Mouse (Mus musculus) left cerebral cortex, adult 2 months (tissue): ENCODE results near the gene Nipsnap3a. TPM values are rescaled to one million over a fixed set of nuclear protein-coding genes. Genes with fewer than 3 reads are reported as not detected.

ENCODE experiments used
- DNase-seq, 2 experiments: peaks; one replicate each; pipeline ENCODE4 v3.0.0; 2021 to 2022; ENCODE audit warnings: low spot score in 2 of 2, mixed read lengths in 1 of 2; ENCODE audit errors: extremely low spot score in 1 of 2
- H3K27ac ChIP-seq: fragments of 200-600 bp; 2 replicates; pipeline ENCODE4 v1.8.1; 2022
- H3K4me3 ChIP-seq: fragments of 200-600 bp; 2 replicates; pipeline ENCODE4 v1.8.1; 2022
- CTCF ChIP-seq: fragments of 200-600 bp; IDR thresholded peaks from 2 replicates; pipeline ENCODE4 v1.8.1; 2022; ENCODE audit warnings: antibody characterized with exemption, mild to moderate bottlenecking, moderate library complexity
- intact Hi-C: fragments of 180-260 bp; cut with DNase I; formaldehyde crosslinking; loops from one replicate; pipeline ENCODE4 v1.15.1; 2025
- long read RNA-seq, 2 experiments: library from polyadenylated mRNA; stranded (forward); transcript quantifications; one replicate each; pipeline ENCODE4 v2.0.0; 2021; ENCODE audit warnings: borderline mapping rate in 2 of 2
- total RNA-seq, 2 experiments: library from RNA; stranded (reverse); gene quantifications; 2 replicates each; pipeline ENCODE4 v1.2.3; 2021

Gene Nipsnap3a
- total RNA-seq, result not detected
- long read RNA-seq, experiment 1, result 0 reads
- long read RNA-seq, experiment 2, result 0 reads

GRCm38 (mm10) chr4:52989248-52989647, at the start of gene Nipsnap3a:
Gene Nipsnap3a (plus strand): TSS chr4:52989272.
- Histone ChIP-seq H3K27ac (no peak within 1 kb of the TSS), H3K4me3 (no peak within 1 kb of the TSS)
- TF ChIP-seq CTCF, result no peak
- intact Hi-C loops, result no loop called here
- DNase-seq, result no peak

DNA sequence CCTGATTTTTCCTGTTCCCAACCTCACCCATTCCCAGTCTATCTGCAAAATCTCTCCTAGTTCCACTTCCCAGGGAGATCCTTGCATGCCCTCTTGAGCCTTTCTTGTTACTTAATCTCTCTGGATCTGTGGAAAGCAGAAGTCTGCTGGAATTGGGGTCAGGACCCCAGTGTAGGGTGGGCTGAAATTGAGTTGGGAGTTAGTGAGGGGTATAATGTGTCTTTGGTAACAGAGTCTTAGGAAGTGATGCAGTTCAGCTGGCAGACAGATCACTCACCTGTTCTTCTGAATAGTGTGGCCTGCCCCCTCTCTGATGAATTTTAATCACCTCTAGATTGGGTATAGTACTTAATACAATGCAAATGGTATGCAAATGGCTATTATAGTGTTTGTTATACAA, 42.4 kb upstream of the Nipsnap3a start:
- no peak for DNase-seq
- no peak for TF ChIP-seq CTCF

GRCm38 (mm10) chr4:52949005-52949404, 40.1 kb upstream of the Nipsnap3a start:
- intact Hi-C loops, result no loop called here
- no peak overlapping the region for H3K27ac ChIP-seq
- DNase-seq, result no peak
- TF ChIP-seq CTCF, result no peak
- no peak overlapping the region for H3K4me3 ChIP-seq

More for the DNA sequence above, 42.4 kb upstream of the Nipsnap3a start:
- no peak overlapping the region for H3K27ac ChIP-seq
- intact Hi-C loops, result no loop called here
- no peak overlapping the region for H3K4me3 ChIP-seq

DNA sequence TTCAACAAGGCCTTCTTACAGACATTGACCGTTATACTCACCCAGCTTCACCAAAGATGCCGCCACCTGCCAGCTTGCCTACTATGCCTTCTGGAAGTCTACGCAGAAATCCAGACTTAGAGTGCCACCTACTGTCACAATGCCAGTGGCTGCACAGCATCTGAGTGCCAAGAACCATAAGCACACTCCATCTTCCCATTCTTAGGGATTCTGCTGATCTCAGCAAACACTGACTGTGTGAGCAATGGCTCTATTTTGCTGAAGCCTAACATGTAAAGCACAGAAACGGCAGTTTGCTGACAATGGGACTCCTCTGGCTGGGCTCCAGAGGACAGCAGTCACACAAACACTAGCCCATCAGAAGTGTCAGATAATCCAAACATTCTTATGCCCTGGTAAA, 30.4 kb upstream of the Nipsnap3a start:
- peak; percentile 45 to 54 for DNase-seq
- TF ChIP-seq CTCF, result peak; percentile 70
- Histone ChIP-seq H3K4me3 (no peak overlapping the region), H3K27ac (no peak overlapping the region)
- intact Hi-C loops, result no loop called here

GRCm38 (mm10) chr4:52964247-52964646, 24.8 kb upstream of the Nipsnap3a start, which contains the start of gene Olfr270:
Gene Olfr270 (plus strand): TSS chr4:52964547.
- no peak for TF ChIP-seq CTCF
- Histone ChIP-seq H3K4me3 (no peak within 1 kb of the TSS), H3K27ac (no peak within 1 kb of the TSS)
- intact Hi-C loops, result no loop called here
- DNase-seq, result no peak

- intact Hi-C loops, result no loop called here
- Histone ChIP-seq H3K27ac (no peak overlapping the region), H3K4me3 (no peak overlapping the region)
- DNase-seq, result no peak
- TF ChIP-seq CTCF, result peak; percentile 48
These were observed 3.9 kb upstream of the Nipsnap3a start for GRCm38 (mm10) chr4:52985216-52985615.

- intact Hi-C loops, result no loop called here
- no peak for TF ChIP-seq CTCF
- no peak for DNase-seq
- no peak overlapping the region for H3K4me3 ChIP-seq
- no peak overlapping the region for H3K27ac ChIP-seq
These were observed 2.8 kb upstream of the Nipsnap3a start for GRCm38 (mm10) chr4:52986266-52986665.

GRCm38 (mm10) chr4:52999449-52999848, 10.4 kb downstream of the Nipsnap3a start:
- no peak for TF ChIP-seq CTCF
- Histone ChIP-seq H3K27ac (no peak overlapping the region), H3K4me3 (no peak overlapping the region)
- intact Hi-C loops, result no loop called here
- DNase-seq, result no peak

DNA sequence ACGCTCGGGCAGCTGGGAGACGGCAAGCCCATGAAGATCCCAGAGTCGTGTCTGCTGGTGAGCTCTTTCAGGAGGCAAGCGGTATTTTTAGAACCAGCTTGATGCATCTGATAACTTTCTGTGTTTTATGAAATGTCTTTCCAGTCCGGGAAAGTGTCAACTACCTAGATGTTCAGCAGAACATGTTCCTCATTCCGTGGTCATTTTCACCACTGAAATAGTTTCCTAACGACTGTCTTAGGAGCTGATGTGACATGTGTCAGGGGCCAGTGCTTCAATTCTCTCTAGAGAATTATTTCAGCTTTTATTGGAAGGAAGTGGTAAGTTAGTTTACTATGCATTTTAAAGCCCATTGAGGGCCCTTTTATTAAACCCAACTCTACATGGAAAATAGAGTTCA, 11.1 kb downstream of the Nipsnap3a start:
- Histone ChIP-seq H3K27ac (no peak overlapping the region), H3K4me3 (no peak overlapping the region)
- DNase-seq, result no peak
- TF ChIP-seq CTCF, result no peak
- intact Hi-C loops, result no loop called here

DNA sequence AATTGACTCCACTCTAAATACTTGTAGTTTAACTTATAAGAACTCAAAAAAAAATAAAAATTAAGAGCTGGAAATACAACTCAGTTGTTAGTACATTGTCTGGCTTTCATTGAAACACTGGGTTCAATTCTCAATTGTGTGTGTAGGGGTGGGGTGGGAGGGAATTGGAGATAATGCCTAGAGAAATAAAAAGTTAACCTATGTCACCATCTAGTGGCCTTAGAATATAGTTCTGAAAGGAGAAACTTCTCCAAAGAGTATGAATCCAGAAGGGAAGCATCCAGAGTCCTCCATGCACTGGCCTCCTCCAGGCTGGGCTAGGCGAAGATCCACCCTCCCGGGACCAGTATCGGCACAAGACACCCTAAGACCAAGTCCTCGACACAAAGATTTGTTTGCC, 20.1 kb downstream of the Nipsnap3a start:
- intact Hi-C loops, result no loop called here
- Histone ChIP-seq H3K27ac (no peak overlapping the region), H3K4me3 (no peak overlapping the region)
- DNase-seq, result no peak
- TF ChIP-seq CTCF, result peak; percentile 37

GRCm38 (mm10) chr4:53009871-53010270, 20.8 kb downstream of the Nipsnap3a start:
- DNase-seq, result no peak
- Histone ChIP-seq H3K4me3 (no peak overlapping the region), H3K27ac (no peak overlapping the region)
- intact Hi-C loops, result no loop called here
- no peak for TF ChIP-seq CTCF

GRCm38 (mm10) chr4:53011732-53012361, 22.8 kb downstream of the Nipsnap3a start, which contains the start of gene Nipsnap3b:
Gene Nipsnap3b (plus strand): TSS chr4:53011880.
- intact Hi-C loops, result no loop called here
- Histone ChIP-seq H3K4me3 (peak within 1 kb of the TSS; percentile 60), H3K27ac (peak within 1 kb of the TSS; percentile 85)
- DNase-seq, result peak; percentile 91 to 94
- no peak for TF ChIP-seq CTCF

DNA sequence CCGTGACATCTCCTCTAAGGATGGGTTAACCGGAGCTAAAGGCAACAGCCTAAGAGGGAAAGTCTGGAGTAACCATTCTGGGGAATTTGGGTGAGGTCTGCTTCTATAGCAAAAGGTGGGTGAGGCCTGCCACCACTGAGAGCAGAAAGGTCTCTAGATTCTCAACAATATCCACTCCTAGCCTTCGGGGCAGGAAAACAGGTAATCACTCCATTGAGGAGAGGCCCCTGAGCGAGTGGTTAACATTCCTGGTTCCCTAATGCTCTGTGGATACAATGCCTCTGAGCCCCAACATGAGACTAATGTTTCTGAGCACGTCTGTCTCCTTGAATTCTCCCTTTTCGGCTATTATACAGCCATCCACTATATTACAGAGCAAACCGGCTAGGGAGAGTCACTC, 25.3 kb downstream of the Nipsnap3a start:
- intact Hi-C loops, result no loop called here
- no peak for TF ChIP-seq CTCF
- no peak overlapping the region for H3K27ac ChIP-seq
- no peak for DNase-seq
- no peak overlapping the region for H3K4me3 ChIP-seq
